Mouse (Mus musculus): ENCODE measurements around the gene Epha4.

DNA sequence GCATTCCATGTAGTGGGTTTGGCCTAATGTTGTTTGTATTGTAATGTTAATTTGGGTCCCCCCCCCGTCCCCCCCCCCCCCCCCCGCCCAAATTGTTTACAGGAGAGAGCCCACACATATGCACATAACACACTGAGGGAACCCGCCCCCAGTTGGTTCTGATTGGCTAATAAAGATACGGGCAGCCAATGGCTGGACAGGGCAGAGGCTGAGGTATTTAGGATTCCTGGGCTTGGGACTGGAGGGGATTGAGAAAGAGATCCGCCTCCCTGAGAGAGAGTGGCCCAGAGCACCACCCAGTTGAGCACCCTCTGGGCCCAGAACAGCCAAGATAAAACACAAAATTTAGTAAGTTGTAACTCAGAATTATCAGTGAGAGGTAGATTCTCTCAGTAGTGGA, 140.8 kb downstream of the Epha4 start:
- TF ChIP-seq CTCF (IDR thresholded peaks at IDR 0.05) (no peak), EP300 (IDR thresholded peaks at IDR 0.05) (no peak)
